Mouse (Mus musculus) megakaryocyte, embryonic 14.5 days (primary cell): Measurements from ENCODE around the gene Fubp1.

Source experiments
- FLI1 ChIP-seq: IDR thresholded peaks from 2 replicates; pipeline ENCODE4 v1.6.1; 2012; ENCODE audit warnings: low read length, inconsistent platforms, mixed read lengths
- GATA1 ChIP-seq: IDR thresholded peaks from 3 replicates; pipeline ENCODE4 v1.6.1; 2012; ENCODE audit warnings: mixed read lengths, low read length, inconsistent platforms, borderline replicate concordance

DNA sequence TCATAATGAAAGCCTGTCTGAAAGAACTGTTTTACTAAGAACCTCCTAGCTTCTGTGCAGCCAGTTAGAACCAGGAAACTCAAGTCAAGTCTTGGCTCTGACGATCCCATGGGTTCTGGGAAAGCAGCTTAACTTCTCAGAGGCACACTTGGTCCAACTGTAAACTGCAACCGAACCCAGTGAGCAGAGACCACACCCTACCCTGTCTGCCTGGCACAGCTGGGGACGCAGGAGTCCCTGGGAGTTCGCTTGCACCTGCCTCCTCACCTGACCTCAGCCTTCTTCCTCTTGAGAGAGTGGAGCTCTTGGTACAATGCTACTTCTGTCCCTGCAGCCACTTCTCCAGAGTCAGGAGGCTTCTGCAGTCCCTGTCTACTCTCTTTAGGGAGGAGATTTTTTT lies 49.6 kb upstream of the Fubp1 start:
- no peak for TF ChIP-seq GATA1
- TF ChIP-seq FLI1, result no peak
